Mouse (Mus musculus) CH12.LX (cell line): ENCODE results near the gene Ppp2r2c. TPM values are rescaled to one million over a fixed set of nuclear protein-coding genes. Genes with fewer than 3 reads are reported as not detected.

ENCODE experiments used
- DNase-seq: peaks from one replicate; pipeline ENCODE4 v3.0.0-alpha.2; 2013; ENCODE audit errors: extremely low read depth
- H3K27ac ChIP-seq: 2 replicates; pipeline ENCODE4 v1.5.1; 2012; ENCODE audit warnings: low read depth, mild to moderate bottlenecking, control low read depth, moderate library complexity; ENCODE audit not compliant: insufficient read depth
- H3K27me3 ChIP-seq: replicated peaks from 2 replicates; pipeline ENCODE3; 2012; ENCODE audit warnings: inconsistent platforms
- H3K36me3 ChIP-seq, 2 experiments: replicated peaks in 1 of 2; 2 replicates each; pipeline versions ENCODE3 to v1.6.1; 2012; ENCODE audit warnings: inconsistent platforms in 1 of 2, low read length in 1 of 2, mild to moderate bottlenecking in 1 of 2, mixed read lengths in 1 of 2, moderate library complexity in 1 of 2; ENCODE audit not compliant: control insufficient read depth in 1 of 2, insufficient read depth in 1 of 2
- H3K4me1 ChIP-seq, 2 experiments: 2 replicates each; pipeline ENCODE4 v1.6.1; 2012; ENCODE audit warnings: inconsistent platforms in 1 of 2, moderate library complexity in 1 of 2; ENCODE audit not compliant: insufficient read depth in 2 of 2, control insufficient read depth in 1 of 2
- H3K4me2 ChIP-seq: 2 replicates; pipeline ENCODE4 v1.6.1; 2012; ENCODE audit warnings: low read depth, mild to moderate bottlenecking, control low read depth; ENCODE audit not compliant: poor library complexity, insufficient read depth, severe bottlenecking
- H3K4me3 ChIP-seq, 3 experiments: fragments of 150-350 bp in 1 of 3; sonication (generic) in 1 of 3; replicated peaks in 1 of 3; 2 replicates each; pipeline versions ENCODE3 to v1.5.1; 2011 to 2012; ENCODE audit warnings: low read depth in 2 of 3, low read length in 2 of 3, mild to moderate bottlenecking in 2 of 3, moderate library complexity in 2 of 3, control low read depth in 1 of 3, improper control_type of control experiment in 1 of 3, inconsistent platforms in 1 of 3, mixed read lengths in 1 of 3; ENCODE audit not compliant: poor library complexity in 1 of 3
- H3K79me2 ChIP-seq: replicated peaks from 2 replicates; pipeline ENCODE4 v1.6.1; 2012; ENCODE audit warnings: mild to moderate bottlenecking, moderate library complexity; ENCODE audit not compliant: control insufficient read depth, poor library complexity, insufficient read depth, severe bottlenecking; ENCODE audit errors: extremely low read depth
- H3K9ac ChIP-seq: 2 replicates; pipeline ENCODE4 v1.6.1; 2012; ENCODE audit warnings: low read depth, mild to moderate bottlenecking, control low read depth, moderate library complexity; ENCODE audit not compliant: insufficient read depth
- H3K9me3 ChIP-seq: replicated peaks from 2 replicates; pipeline ENCODE3; 2012; ENCODE audit warnings: low read length, inconsistent platforms, mixed read lengths
- CTCF ChIP-seq, 2 experiments: IDR thresholded peaks in 1 of 2; conservative IDR thresholded peaks in 1 of 2; 2 replicates each; pipeline ENCODE4 v1.5.1; 2011 to 2012; ENCODE audit warnings: low read depth in 2 of 2, low read length in 2 of 2, improper control_type of control experiment in 1 of 2, inconsistent platforms in 1 of 2, mild to moderate bottlenecking in 1 of 2, moderate library complexity in 1 of 2
- E2F4 ChIP-seq: IDR thresholded peaks from 2 replicates; pipeline ENCODE4 v1.6.1; 2011; ENCODE audit warnings: low read depth, low read length, improper control_type of control experiment; ENCODE audit not compliant: insufficient replicate concordance
- ELF1 ChIP-seq: IDR thresholded peaks from 2 replicates; pipeline ENCODE4 v1.6.1; 2014; ENCODE audit warnings: low read depth, mild to moderate bottlenecking, inconsistent platforms, low read length, improper control_type of control experiment
- EP300 ChIP-seq: IDR thresholded peaks from 2 replicates; pipeline ENCODE4 v1.6.1; 2011; ENCODE audit warnings: low read length, improper control_type of control experiment
- ETS1 ChIP-seq: conservative IDR thresholded peaks from 2 replicates; pipeline ENCODE4 v1.6.1; 2012; ENCODE audit warnings: low read depth, mild to moderate bottlenecking, inconsistent platforms, low read length, improper control_type of control experiment, moderate library complexity
- HCFC1 ChIP-seq: IDR thresholded peaks from 2 replicates; pipeline ENCODE4 v1.6.1; 2012; ENCODE audit warnings: low read depth, mild to moderate bottlenecking, inconsistent platforms, low read length, improper control_type of control experiment
- IRF4 ChIP-seq: IDR thresholded peaks from 2 replicates; pipeline ENCODE4 v1.6.1; 2014; ENCODE audit warnings: low read depth, mild to moderate bottlenecking, inconsistent platforms, low read length, improper control_type of control experiment
- KAT2A ChIP-seq: IDR thresholded peaks from 2 replicates; pipeline ENCODE4 v1.6.1; 2012; ENCODE audit warnings: low read length, improper control_type of control experiment, inconsistent platforms; ENCODE audit not compliant: insufficient replicate concordance
- MAFK ChIP-seq: IDR thresholded peaks from 2 replicates; pipeline ENCODE4 v1.6.1; 2011; ENCODE audit warnings: low read length, improper control_type of control experiment; ENCODE audit not compliant: insufficient replicate concordance
- MAZ ChIP-seq: IDR thresholded peaks from 2 replicates; pipeline ENCODE4 v1.6.1; 2012; ENCODE audit warnings: low read depth, mild to moderate bottlenecking, inconsistent platforms, low read length, improper control_type of control experiment, moderate library complexity
- MEF2A ChIP-seq: IDR thresholded peaks from 2 replicates; pipeline ENCODE4 v1.6.1; 2014; ENCODE audit warnings: low read depth, mild to moderate bottlenecking, inconsistent platforms, low read length, improper control_type of control experiment, borderline replicate concordance
- MXI1 ChIP-seq: IDR thresholded peaks from 2 replicates; pipeline ENCODE4 v1.6.1; 2011; ENCODE audit warnings: mild to moderate bottlenecking, low read depth, low read length, improper control_type of control experiment
- MYC ChIP-seq: IDR thresholded peaks from 2 replicates; pipeline ENCODE4 v1.6.1; 2011; ENCODE audit warnings: low read depth, mild to moderate bottlenecking, improper control_type of control experiment, low read length
- PAX5 ChIP-seq: IDR thresholded peaks from 2 replicates; pipeline ENCODE4 v1.6.1; 2012; ENCODE audit warnings: low read length, inconsistent platforms, mixed read lengths
- POLR2A ChIP-seq: IDR thresholded peaks from 2 replicates; pipeline ENCODE4 v1.6.1; 2011; ENCODE audit warnings: low read depth, mild to moderate bottlenecking, improper control_type of control experiment, low read length
- POLR2AphosphoS2 ChIP-seq: IDR thresholded peaks from 2 replicates; pipeline ENCODE4 v1.6.1; 2011; ENCODE audit warnings: low read depth, low read length, improper control_type of control experiment
- RAD21 ChIP-seq: IDR thresholded peaks from 2 replicates; pipeline ENCODE4 v1.6.1; 2011; ENCODE audit warnings: low read depth, mild to moderate bottlenecking, low read length, improper control_type of control experiment, moderate library complexity
- RCOR1 ChIP-seq: conservative IDR thresholded peaks from 2 replicates; pipeline ENCODE4 v1.6.1; 2012; ENCODE audit warnings: low read depth, mild to moderate bottlenecking, inconsistent platforms, low read length, improper control_type of control experiment
- SMC3 ChIP-seq: IDR thresholded peaks from 2 replicates; pipeline ENCODE4 v1.6.1; 2011; ENCODE audit warnings: low read depth, low read length, improper control_type of control experiment
- TBP ChIP-seq: conservative IDR thresholded peaks from 2 replicates; pipeline ENCODE4 v1.6.1; 2011; ENCODE audit warnings: low read depth, low read length, improper control_type of control experiment
- TCF12 ChIP-seq: IDR thresholded peaks from 2 replicates; pipeline ENCODE4 v1.6.1; 2014; ENCODE audit warnings: low read depth, mild to moderate bottlenecking, inconsistent platforms, low read length, improper control_type of control experiment
- UBTF ChIP-seq: IDR thresholded peaks from 2 replicates; pipeline ENCODE4 v1.6.1; 2012; ENCODE audit warnings: low read depth, mild to moderate bottlenecking, inconsistent platforms, low read length, improper control_type of control experiment, moderate library complexity
- USF1 ChIP-seq: IDR thresholded peaks from 2 replicates; pipeline ENCODE4 v1.6.1; 2014; ENCODE audit warnings: low read depth, mild to moderate bottlenecking, inconsistent platforms, low read length, improper control_type of control experiment
- USF2 ChIP-seq: conservative IDR thresholded peaks from 2 replicates; pipeline ENCODE4 v1.6.1; 2011; ENCODE audit warnings: low read depth, low read length, improper control_type of control experiment
- ZC3H11A ChIP-seq: IDR thresholded peaks from 2 replicates; pipeline ENCODE4 v1.6.1; 2012; ENCODE audit warnings: low read depth, mild to moderate bottlenecking, inconsistent platforms, low read length, improper control_type of control experiment
- ZKSCAN1 ChIP-seq: IDR thresholded peaks from 2 replicates; pipeline ENCODE4 v1.6.1; 2012; ENCODE audit warnings: low read depth, inconsistent platforms, low read length, improper control_type of control experiment, borderline replicate concordance
- ZMIZ1 ChIP-seq: IDR thresholded peaks from 2 replicates; pipeline ENCODE4 v1.6.1; 2012; ENCODE audit warnings: low read depth, mild to moderate bottlenecking, inconsistent platforms, low read length, improper control_type of control experiment
- ZNF384 ChIP-seq: IDR thresholded peaks from 2 replicates; pipeline ENCODE4 v1.6.1; 2012; ENCODE audit warnings: low read depth, low read length, improper control_type of control experiment, inconsistent platforms
- dilution Hi-C: fragments of 300-500 bp; cut with MboI; formaldehyde crosslinking; loops from 2 replicates; pipeline ENCODE4 v1.14.3; 2020; ENCODE audit warnings: low sequenced_read_pairs; ENCODE audit not compliant: extremely low pct_unique_long_range_greater_than_20kb, extremely low pct_ligation_motif_present
- in situ Hi-C: fragments of 300-500 bp; cut with MboI; formaldehyde crosslinking; loops from 3 replicates; pipeline ENCODE4 v1.14.3; 2019; ENCODE audit warnings: low sequenced_read_pairs, low pct_ligation_motif_present, low pct_unique_long_range_greater_than_20kb, mixed read lengths
- polyA plus RNA-seq: library from polyadenylated mRNA; unstranded; fragments of >175 nt; gene quantifications from 2 replicates; pipeline ENCODE4 v1.2.1, GENCODE M21; 2012; ENCODE audit warnings: low read depth; ENCODE audit not compliant: insufficient read length
- total RNA-seq, 2 experiments: library from RNA; depleted of rRNA; stranded (reverse); fragments of 300-350 nt in 1 of 2; fragments of >200 nt in 1 of 2; gene quantifications; 2 replicates each; pipeline ENCODE4 v1.2.3; 2012 to 2014

The Ppp2r2c gene
- total and polyA plus RNA-seq, 3 experiments = 0.07 to 0.21 TPM; not detected in 1

- no peak for DNase-seq
- Histone ChIP-seq H3K27me3 (peaks cover 61% of the 10 kb centered on the region), H3K4me3 (no peak overlapping the region), H3K27ac (no peak overlapping the region), H3K4me1 (peaks cover 0 to 15% of the 10 kb centered on the region in 2 experiments; a peak in 2 of 4 replicates), H3K9me3 (peaks cover 2% of the 10 kb centered on the region), H3K79me2 (no peaks in the 10 kb centered on the region), H3K36me3 (no peaks in the 10 kb centered on the region), H3K4me2 (no peak overlapping the region), H3K9ac (no peak overlapping the region)
- in situ Hi-C loops = no loop called here
- dilution Hi-C loops = no loop called here
- TF ChIP-seq ZC3H11A (no peak), MXI1 (no peak), ETS1 (no peak), EP300 (no peak), TCF12 (no peak), ZMIZ1 (no peak), RCOR1 (no peak), TBP (no peak), POLR2AphosphoS2 (no peak), E2F4 (no peak), ZNF384 (no peak), ELF1 (no peak), PAX5 (no peak), USF2 (no peak), MAFK (no peak), USF1 (no peak)
- TF ChIP-seq, all 38 proteins: peak for 0
Observed at GRCm38 (mm10) chr5:36945102-36945701, 76.9 kb downstream of the Ppp2r2c start.

- H3K36me3 ChIP-seq = no peaks in the 10 kb centered on the region
- no peak overlapping the region for H3K4me3 ChIP-seq
- peaks cover 60% of the 10 kb centered on the region for H3K27me3 ChIP-seq
- dilution Hi-C loops = no loop called here
- H3K9ac ChIP-seq = no peak overlapping the region
- peaks cover 0 to 15% of the 10 kb centered on the region in 2 experiments; a peak in 2 of 4 replicates for H3K4me1 ChIP-seq
- in situ Hi-C loops = no loop called here
- no peak overlapping the region for H3K4me2 ChIP-seq
- H3K9me3 ChIP-seq = peaks cover 2% of the 10 kb centered on the region
- TF ChIP-seq MEF2A (no peak), MYC (no peak), RAD21 (no peak), KAT2A (no peak), UBTF (no peak), HCFC1 (no peak), ZKSCAN1 (no peak), IRF4 (no peak), E2F4 (no peak), MXI1 (no peak), EP300 (no peak), ELF1 (no peak), CTCF (conservative IDR thresholded peaks at IDR 0.05 in 1 of 2, IDR thresholded peaks at IDR 0.05 in 1 of 2; ENCODE audit: low read depth in 2 of 2, low read length in 2 of 2) (no peak), ZC3H11A (no peak), MAZ (no peak), ETS1 (no peak), POLR2A (no peak), SMC3 (no peak)
- DNase-seq = no peak
- no peaks in the 10 kb centered on the region for H3K79me2 ChIP-seq
- H3K27ac ChIP-seq = no peak overlapping the region
Observed at GRCm38 (mm10) chr5:36945713-36946112, 77.4 kb downstream of the Ppp2r2c start.
